Mouse (Mus musculus) liver, postnatal 0 days (tissue): ENCODE results near the gene Ptchd3.

Experiments used
- CTCF ChIP-seq: sonication (generic); IDR thresholded peaks from 2 replicates; pipeline ENCODE4 v1.5.1; 2016; ENCODE audit warnings: antibody characterized with exemption, low read depth
- EP300 ChIP-seq: IDR thresholded peaks from 2 replicates; pipeline ENCODE4 v1.6.1; 2016; ENCODE audit warnings: antibody characterized with exemption, low read depth, mild to moderate bottlenecking

DNA sequence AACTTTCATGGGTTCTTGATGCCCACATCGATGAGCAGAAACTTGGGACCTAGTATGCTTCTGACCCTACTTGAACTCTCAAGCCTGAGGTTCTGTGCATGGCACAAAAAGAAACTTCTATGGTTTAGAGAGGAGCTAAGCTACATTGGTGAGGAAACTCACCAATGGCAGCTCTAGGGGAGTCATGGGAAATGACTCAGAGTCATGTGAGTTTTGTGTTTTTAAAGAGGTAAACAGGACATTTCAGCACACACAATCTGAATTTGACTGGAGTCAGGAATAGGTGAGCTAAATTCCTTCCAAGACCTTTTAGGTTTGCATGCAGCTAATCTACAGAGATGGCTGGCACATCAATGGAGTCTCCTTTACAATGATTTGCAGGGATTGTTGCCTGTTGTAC lies 48.2 kb upstream of the Ptchd3 start:
- TF ChIP-seq CTCF: no peak
- no peak for TF ChIP-seq EP300
